Mouse (Mus musculus) layer of hippocampus, postnatal 36 days (tissue): ENCODE measurements around the gene Vmn2r115. TPM values are rescaled to one million over a fixed set of nuclear protein-coding genes. Genes with fewer than 3 reads are reported as not detected.
"Not testable (repeated sequence)": the region's sequence is repeated elsewhere in the genome, so short reads cannot be mapped to it uniquely, and the experiment has no call there.

Experiments
- DNase-seq, 2 experiments: peaks; one replicate each; pipeline ENCODE4 v3.0.0; 2022
- total RNA-seq, 2 experiments: library from RNA; stranded (reverse); gene quantifications; 2 replicates each; pipeline ENCODE4 v1.2.3; 2021

Gene Vmn2r115
- not detected for total RNA-seq

- not testable (repeated sequence) for DNase-seq
Measured at GRCm38 (mm10) chr17:23343441-23343840, at the start of gene Vmn2r115. TSS of gene Vmn2r115 (plus strand) at chr17:23343741.

- not testable (repeated sequence) for DNase-seq
Measured at GRCm38 (mm10) chr17:23312437-23312836, 31.1 kb upstream of the Vmn2r115 start, which contains the start of gene Vmn2r114. TSS of gene Vmn2r114 (minus strand) at chr17:23312537.

GRCm38 (mm10) chr17:23330657-23331056 lies 12.9 kb upstream of the Vmn2r115 start:
- DNase-seq = no peak

GRCm38 (mm10) chr17:23351644-23352043 lies 8.1 kb downstream of the Vmn2r115 start:
- DNase-seq = no peak

GRCm38 (mm10) chr17:23384304-23384703 lies 40.8 kb downstream of the Vmn2r115 start, which contains the start of gene Vmn2r116:
TSS of gene Vmn2r116 (plus strand) at chr17:23384604.
- DNase-seq = not testable (repeated sequence)

Other genes with a start within 250 kb of the Vmn2r115 start
- gene Zfp40, start 150.5 kb upstream of the Vmn2r115 start, total RNA-seq = 10 to 100 TPM; 25.2 to 25.8 TPM
- gene Vmn2r114, start 31.2 kb upstream of the Vmn2r115 start, total RNA-seq = under 1 TPM in 1 of 2 experiments, not detected in 1; 0.05 TPM
- not detected for gene Vmn2r116, start 40.9 kb downstream of the Vmn2r115 start, total RNA-seq
- not detected for gene Vmn2r117, start 136.0 kb downstream of the Vmn2r115 start, total RNA-seq
- gene Zfp213, start 220.5 kb downstream of the Vmn2r115 start, total RNA-seq = 1 to 10 TPM; 5.6 to 7.4 TPM